Mouse (Mus musculus) lung, postnatal 10 days (tissue): ENCODE measurements at regions not wholly inside any gene's neighbourhood (a gene's known extent, or its start where the extent isn't known, plus 50 kb on each side); places are given as distances from the start of the nearest gene placed in this dataset.
A peak's percentile ranks its signal among the peaks of the same experiment; 100 is the strongest.

Experiments
- DNase-seq: peaks from one replicate; pipeline ENCODE4 v3.0.0; 2021

GRCm38 (mm10) chr15:37166744-37167143, 159.2 kb upstream of the Zfp706 start:
- no peak for DNase-seq

- DNase-seq = peak; percentile 68
Observed at GRCm38 (mm10) chr15:37165887-37166507, 158.4 kb upstream of the Zfp706 start.

- no peak for DNase-seq
Observed at GRCm38 (mm10) chr15:37165216-37165615, 157.6 kb upstream of the Zfp706 start.

DNA sequence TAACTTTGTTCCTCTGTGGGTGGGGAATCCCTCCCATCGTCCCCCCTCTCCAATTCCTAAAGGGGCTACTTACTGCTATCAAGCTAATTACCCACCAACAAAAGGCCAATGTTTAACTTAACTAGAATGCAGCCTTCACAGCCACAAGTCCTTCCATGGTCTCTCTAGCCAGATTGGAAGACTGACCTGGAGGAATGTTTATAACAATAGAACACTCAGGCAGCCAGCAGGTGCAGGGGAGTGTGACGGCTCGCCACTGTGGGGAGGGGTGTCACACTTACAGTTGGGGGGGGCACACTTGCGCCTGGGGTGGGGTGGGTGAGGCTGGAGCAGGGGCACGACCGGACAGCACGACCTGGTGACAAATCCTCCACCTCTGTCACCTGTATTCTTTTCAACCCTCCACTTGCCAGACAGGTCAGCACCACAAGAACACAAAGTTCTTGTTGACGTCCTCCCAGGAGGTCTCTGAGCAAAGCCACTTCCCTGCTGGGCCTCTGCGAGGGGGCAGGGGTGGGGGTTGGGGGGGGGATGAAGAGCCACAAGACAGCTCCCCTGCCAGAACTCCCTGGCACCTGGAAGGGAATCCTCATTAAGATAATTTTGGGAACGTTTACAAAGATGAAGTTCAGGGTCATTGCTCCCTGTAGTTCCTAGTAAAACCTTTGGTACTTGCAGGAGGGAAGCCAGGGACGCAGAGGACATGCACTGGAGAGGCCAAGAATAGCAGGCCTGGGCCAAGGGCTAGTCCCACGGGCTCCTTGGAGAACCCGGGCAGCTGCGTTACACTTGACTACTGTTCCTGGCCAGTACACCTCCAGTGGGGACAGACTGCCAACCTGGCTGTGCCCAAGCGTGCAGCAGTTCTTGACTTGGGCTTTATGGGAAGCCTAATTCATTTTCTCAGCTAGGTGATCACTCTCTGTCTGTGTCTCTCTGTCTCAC, 156.9 kb upstream of the Zfp706 start:
- no peak for DNase-seq

DNA sequence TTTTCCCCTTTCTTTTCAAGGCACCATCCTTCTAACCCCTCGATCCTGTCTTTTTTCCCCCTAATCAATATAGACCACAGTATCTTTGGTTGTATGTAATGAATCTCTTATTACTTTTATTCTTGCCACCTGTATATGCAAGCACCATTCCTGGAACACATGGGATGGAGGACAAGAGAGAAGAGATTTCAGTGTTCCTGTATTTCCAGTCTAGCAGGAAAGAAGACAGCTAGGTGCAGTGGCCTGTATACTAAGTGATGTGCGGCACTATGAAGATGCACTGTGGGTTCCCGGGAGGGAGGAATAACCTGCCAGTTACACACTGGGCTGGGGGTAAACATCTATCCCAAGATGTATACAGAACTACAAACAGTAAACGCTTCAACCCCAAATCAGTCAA, 152.4 kb upstream of the Zfp706 start:
- no peak for DNase-seq

DNA sequence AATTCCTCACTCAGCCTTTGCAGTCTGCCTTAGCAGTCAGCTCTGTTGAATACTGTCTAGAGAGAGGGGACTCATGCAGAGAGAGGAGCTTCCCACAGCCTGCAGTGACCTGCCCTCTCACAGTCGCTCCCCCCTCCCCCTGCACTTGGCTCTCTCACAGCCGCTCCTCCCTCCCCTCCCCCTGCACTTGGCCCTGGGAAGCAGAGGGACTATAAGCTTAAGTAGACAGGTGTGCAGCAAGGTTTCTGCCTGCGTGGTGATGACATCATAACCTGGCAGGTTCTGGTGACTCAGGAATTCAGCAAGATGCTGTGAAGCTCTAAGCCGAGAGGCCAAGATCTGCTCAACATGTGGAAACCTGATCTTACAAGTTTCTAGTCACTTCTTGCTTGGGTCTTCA, 151.8 kb upstream of the Zfp706 start:
- peak; percentile 57 for DNase-seq

GRCm38 (mm10) chr15:37157386-37157785, 149.8 kb upstream of the Zfp706 start:
- DNase-seq = no peak

- DNase-seq = no peak
Observed at GRCm38 (mm10) chr15:37154934-37155333, 147.4 kb upstream of the Zfp706 start.

GRCm38 (mm10) chr15:37153177-37153576, 145.6 kb upstream of the Zfp706 start:
- no peak for DNase-seq

DNA sequence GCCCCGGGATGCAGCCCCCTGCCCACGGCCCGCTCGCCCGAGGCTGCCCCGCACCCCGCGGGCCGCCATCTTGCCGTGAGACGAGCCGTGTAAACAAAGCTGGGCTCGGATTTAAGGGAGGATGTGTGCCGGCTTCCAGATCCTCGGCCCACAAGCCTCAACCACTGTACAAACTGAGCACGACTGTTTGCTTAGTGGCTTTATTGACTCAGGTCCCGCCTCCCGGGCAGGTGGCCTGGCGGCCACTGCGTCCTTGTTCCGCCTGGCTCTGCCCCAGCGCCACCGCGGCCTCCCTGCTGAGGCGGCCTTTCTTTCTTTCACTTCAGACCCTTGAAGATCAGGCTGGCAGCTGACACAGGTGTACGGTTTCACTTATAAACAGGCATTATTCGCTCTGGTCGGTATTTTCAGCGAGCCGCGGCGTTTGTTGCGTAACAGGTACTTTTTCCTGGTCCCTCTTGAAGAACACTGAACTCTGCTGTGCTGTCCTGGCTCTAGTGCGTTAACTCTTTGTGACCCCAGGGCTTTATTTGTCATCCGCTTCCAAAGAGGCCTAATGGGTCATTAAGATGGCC, 128.1 kb upstream of the Zfp706 start:
- peak; percentile 73 for DNase-seq

- peak; percentile 47 for DNase-seq
Observed at GRCm38 (mm10) chr15:37134913-37135589, 127.5 kb upstream of the Zfp706 start.

- DNase-seq = no peak
Observed at GRCm38 (mm10) chr15:37134386-37134785, 126.8 kb upstream of the Zfp706 start.

DNA sequence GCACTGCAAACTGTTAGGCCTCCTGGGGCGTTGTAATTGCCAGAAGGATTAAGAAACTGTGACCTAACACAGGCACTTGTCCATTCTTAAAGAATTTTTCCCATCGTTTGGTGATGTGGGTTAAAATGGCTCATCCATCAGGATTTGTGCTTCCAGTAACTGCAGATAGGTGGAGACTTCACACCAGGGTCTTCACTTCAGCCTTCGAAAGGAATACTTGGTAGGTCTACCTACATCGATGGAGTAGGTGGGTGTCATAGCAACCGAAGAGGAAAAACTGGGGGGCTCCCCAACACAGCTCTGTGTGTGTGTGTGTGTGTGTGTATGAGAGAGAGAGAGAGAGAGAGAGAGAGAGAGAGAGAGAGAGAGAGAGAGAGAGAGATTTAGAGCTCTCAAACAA, 126.3 kb upstream of the Zfp706 start:
- peak; percentile 35 for DNase-seq

DNA sequence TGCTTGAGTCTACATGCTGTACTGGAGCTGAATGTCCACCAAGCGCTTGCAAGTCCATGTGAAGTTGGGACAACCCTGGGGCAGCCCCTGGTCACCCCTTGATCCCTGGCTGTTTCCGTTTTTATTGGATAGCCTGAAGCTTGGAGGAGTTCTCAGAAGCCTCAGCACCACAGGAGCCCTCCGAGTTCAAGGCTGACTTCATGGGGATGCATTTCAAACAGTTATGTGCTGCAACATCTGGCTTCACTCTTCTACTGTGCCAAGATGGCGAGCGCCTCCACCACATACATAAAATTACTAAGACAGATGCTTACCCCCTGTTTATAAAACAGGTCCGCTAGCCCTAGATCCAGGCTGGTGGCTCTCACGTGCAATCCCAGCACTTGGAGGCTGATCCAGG, 120.1 kb upstream of the Zfp706 start:
- DNase-seq = no peak

GRCm38 (mm10) chr15:37127170-37127569, 119.6 kb upstream of the Zfp706 start:
- no peak for DNase-seq

DNA sequence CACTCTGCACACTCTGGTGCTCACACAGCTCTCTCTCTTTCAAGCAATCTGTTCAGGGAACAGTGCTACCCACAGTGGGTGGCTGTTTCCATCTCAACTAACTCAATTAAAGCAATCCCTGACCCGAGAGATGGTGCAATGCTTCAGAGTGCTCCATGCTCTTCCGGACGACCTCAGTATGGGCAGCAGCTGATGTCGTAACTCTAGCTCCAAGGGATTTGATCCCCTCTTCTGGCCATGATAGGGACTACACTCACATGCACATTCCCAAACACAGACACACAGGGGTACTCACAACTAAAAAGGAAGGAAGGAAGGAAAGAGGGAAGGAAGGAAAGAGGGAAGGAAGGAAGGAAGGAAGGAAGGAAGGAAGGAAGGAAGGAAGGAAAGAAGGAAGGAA, 118.2 kb upstream of the Zfp706 start:
- DNase-seq = no peak

DNA sequence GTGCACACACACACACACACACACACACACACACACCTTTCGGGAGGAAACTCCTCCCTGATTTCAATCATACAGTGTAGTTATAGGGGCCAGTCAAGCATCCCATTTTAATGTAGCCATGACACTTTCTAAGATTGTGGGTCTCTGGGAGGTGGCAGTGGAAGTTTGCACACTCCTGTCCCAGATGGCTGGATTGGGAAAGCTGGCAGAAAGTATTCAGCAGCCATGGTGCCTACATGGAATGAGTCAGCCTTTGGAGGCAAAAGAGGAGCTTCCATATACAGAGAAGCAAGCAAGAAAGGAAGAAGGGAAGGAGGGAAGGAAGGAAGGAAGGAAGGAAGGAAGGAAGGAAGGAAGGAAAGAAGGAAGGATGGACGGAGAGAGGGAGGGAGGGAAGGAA, 117.4 kb upstream of the Zfp706 start:
- DNase-seq = no peak

DNA sequence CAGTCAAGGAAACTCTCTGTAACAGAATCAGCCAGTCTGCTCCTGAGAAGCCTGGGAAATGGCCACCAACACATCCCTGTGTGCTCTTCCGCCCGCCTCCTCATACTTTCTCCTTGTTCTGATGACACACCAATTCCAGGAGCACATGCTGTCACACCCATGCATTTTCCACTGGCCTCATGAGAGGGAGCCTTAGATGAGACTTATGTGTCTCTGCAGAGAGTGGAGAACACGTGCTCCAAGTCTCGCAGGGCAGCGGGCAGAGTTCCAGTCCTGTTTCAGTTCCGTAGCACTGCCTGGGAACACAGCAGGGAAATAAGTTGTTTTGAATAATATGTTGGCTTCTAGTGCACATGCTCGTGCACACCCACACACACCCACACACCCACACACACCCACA, 116.7 kb upstream of the Zfp706 start:
- peak; percentile 34 for DNase-seq

DNA sequence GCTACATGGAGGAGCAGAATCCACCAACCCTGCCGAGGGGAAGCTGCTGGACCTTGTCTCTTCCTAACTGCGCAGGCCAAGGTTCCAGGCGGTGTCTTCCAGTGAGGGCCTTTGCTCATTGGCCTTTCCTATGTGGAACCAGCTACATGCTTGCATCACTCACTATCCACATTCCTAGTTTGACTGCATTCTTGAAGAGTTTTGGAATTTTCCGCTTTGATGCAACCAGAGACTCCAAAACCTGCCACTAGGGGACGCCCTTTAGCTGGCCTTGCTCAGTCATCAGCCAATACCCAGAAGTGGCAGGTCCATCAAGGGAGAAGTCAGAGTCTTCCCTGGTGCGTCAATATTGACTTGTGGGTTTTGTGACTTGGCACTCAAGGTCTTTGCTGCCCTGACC, 112.8 kb upstream of the Zfp706 start:
- peak; percentile 93 for DNase-seq

GRCm38 (mm10) chr15:37114119-37114518, 106.5 kb upstream of the Zfp706 start:
- DNase-seq = peak; percentile 81

GRCm38 (mm10) chr15:37110462-37110861, 102.9 kb upstream of the Zfp706 start:
- DNase-seq = no peak

DNA sequence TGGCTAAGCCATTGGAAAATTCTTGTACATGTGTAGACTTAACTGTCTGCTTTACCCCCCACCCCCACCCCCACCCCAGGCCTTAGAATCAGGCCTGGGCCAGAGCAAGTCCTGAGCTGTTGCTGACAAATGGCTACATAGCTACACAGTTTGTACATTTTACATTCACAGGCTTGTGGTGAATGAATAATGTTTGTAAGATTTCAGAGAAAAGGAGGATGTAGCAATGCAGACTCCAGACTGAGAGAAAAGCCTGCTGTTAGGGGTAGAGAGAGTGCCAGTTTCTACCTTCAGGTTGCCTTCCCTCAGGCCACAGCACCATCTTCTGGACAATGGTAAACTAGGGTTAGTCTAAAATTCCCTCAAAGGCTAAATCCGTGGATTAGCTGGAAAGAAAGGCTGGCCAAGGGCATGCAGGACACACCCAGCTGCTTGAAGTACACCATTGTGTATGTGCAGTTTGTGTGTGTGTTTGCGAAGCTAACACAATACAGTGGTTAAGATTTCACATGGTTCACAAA, 94.5 kb upstream of the Zfp706 start:
- peak; percentile 38 for DNase-seq

DNA sequence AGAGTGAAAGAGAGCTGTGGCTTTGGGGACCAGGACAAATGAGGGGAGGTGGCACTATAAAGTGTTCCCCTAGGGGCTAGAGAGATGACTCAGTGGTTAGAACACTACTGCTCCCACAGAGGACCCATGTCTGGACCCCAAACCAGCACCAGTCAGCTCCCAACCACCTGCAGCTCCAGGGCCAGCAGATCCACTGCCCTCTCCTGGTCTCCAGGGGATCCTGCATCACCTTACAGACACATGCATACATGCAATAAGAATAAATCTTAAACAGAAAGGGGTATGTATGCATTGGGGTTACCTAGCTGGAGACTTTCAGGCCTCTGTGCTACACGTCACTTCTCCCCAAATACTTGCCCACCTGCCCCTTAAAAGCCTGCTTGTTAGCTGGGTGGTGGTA, 93.8 kb upstream of the Zfp706 start:
- no peak for DNase-seq
